Mouse (Mus musculus): ENCODE results near the gene Smim6.

- TF ChIP-seq CTCF (conservative IDR thresholded peaks at IDR 0.05; ENCODE audit: insufficient read depth, insufficient read length, low read depth, low read length) (0 out of 2 replicates have a peak, but pooled peaks have one; percentile 13), POLR2A (IDR thresholded peaks at IDR 0.05; ENCODE audit: low read depth, low read length) (no peak)
These were observed 35.4 kb upstream of the Smim6 start for GRCm38 (mm10) chr11:115876438-115876837.
